Comparison of ENCODE assay signal across 25 mouse cellular contexts in genomic region chr7:6879512-6880164, GRCm38 (mm10).
DNase-seq lines count a peak whose midpoint lies in the region; ATAC-seq and TF ChIP-seq lines count a peak whose summit lies in the region.
"Had no signal": no experiment of that assay in that cellular context is flagged by ENCODE, and none has a peak within 500 bp of the region (broad histone marks: within the 10 kb centered on the region; RNA-seq: fewer than 3 reads in every experiment).

No protein-coding gene starts in this region.

- peaks cover 26% of the 10 kb centered on the region for H3K4me1 ChIP-seq in heart, embryonic 10.5 days
- peaks cover 3% of the 10 kb centered on the region; the same call in 1 of the 2 replicates for H3K4me1 ChIP-seq in heart, postnatal 0 days (ENCODE audit: control insufficient read depth, insufficient read depth)
- H3K4me1 ChIP-seq in lung, embryonic 15.5 days = no peaks in the 10 kb centered on the region
- H3K4me1 ChIP-seq in intestine, postnatal 0 days (replicated peaks; ENCODE audit: control insufficient read depth, insufficient read depth, low read length) = no peaks in the 10 kb centered on the region
- H3K4me1 ChIP-seq: forebrain, embryonic 13.5 days had no signal

- no peak overlapping the region for H3K9ac ChIP-seq in heart, postnatal 0 days (replicated peaks; ENCODE audit: low read depth, low read length)
- H3K9ac ChIP-seq in lung, embryonic 15.5 days = no peak overlapping the region
- H3K9ac ChIP-seq in intestine, postnatal 0 days (ENCODE audit: low read depth, low read length) = no peak overlapping the region
- H3K9ac ChIP-seq: forebrain, embryonic 13.5 days; liver, postnatal 0 days; midbrain, embryonic 15.5 days; neural tube, embryonic 13.5 days had no signal

- peak; percentile 66 for ATAC-seq in heart, postnatal 0 days (ENCODE audit: insufficient read depth, low read depth)
- ATAC-seq in lung, embryonic 15.5 days (ENCODE audit: borderline replicate concordance, extremely low read depth, low FRiP score, low TSS enrichment) = peak; percentile 53; the same call in 1 of the 2 replicates
- ATAC-seq in intestine, postnatal 0 days = peak; percentile 63
- ATAC-seq: forebrain, embryonic 13.5 days; hindbrain, embryonic 16.5 days; liver, postnatal 0 days; midbrain, embryonic 15.5 days had no signal

- no peaks in the 10 kb centered on the region for H3K36me3 ChIP-seq in heart, embryonic 10.5 days
- no peaks in the 10 kb centered on the region for H3K36me3 ChIP-seq in heart, postnatal 0 days (replicated peaks; ENCODE audit: control insufficient read depth, insufficient read depth, low read length)
- H3K36me3 ChIP-seq in lung, embryonic 15.5 days = no peaks in the 10 kb centered on the region
- H3K36me3 ChIP-seq in intestine, postnatal 0 days (ENCODE audit: control insufficient read depth, insufficient read depth) = no peaks in the 10 kb centered on the region
- H3K36me3 ChIP-seq: hindbrain, embryonic 10.5 days; midbrain, embryonic 15.5 days; neural tube, embryonic 13.5 days had no signal

- no peaks in the 10 kb centered on the region for H3K27me3 ChIP-seq in heart, embryonic 10.5 days (ENCODE audit: insufficient read depth, poor library complexity, severe bottlenecking)
- no peaks in the 10 kb centered on the region for H3K27me3 ChIP-seq in heart, postnatal 0 days (ENCODE audit: control insufficient read depth, insufficient read depth, low read length)
- no peaks in the 10 kb centered on the region for H3K27me3 ChIP-seq in lung, embryonic 15.5 days
- H3K27me3 ChIP-seq in intestine, postnatal 0 days (replicated peaks; ENCODE audit: control insufficient read depth, insufficient read depth, low read length) = no peaks in the 10 kb centered on the region
- H3K27me3 ChIP-seq: forebrain, embryonic 13.5 days; midbrain, embryonic 15.5 days; neural tube, embryonic 13.5 days had no signal

- no peak for TF ChIP-seq EP300 in heart, postnatal 0 days (IDR thresholded peaks at IDR 0.05; ENCODE audit: low read depth)

- WGBS in heart, embryonic 10.5 days = 27% methylated on average over 11 of the region's 11 CpGs
- 24% methylated on average over 11 of the region's 11 CpGs for WGBS in heart, postnatal 0 days
- 54% methylated on average over 11 of the region's 11 CpGs for WGBS in lung, embryonic 15.5 days
- 52% methylated on average over 11 of the region's 11 CpGs for WGBS in intestine, postnatal 0 days

- H3K4me2 ChIP-seq in heart, postnatal 0 days (ENCODE audit: low read depth, low read length) = no peak overlapping the region
- H3K4me2 ChIP-seq in lung, embryonic 15.5 days = no peak overlapping the region
- no peak overlapping the region for H3K4me2 ChIP-seq in intestine, postnatal 0 days (replicated peaks; ENCODE audit: low read depth)
- H3K4me2 ChIP-seq: forebrain, embryonic 13.5 days; midbrain, embryonic 15.5 days; neural tube, embryonic 13.5 days had no signal

- no peaks in the 10 kb centered on the region for H3K9me3 ChIP-seq in heart, embryonic 10.5 days
- no peaks in the 10 kb centered on the region for H3K9me3 ChIP-seq in heart, postnatal 0 days (replicated peaks; ENCODE audit: control insufficient read depth, low read length)
- no peaks in the 10 kb centered on the region for H3K9me3 ChIP-seq in lung, embryonic 15.5 days
- no peaks in the 10 kb centered on the region for H3K9me3 ChIP-seq in intestine, postnatal 0 days (ENCODE audit: control insufficient read depth)
- H3K9me3 ChIP-seq: forebrain, embryonic 13.5 days; hindbrain, embryonic 10.5 days; midbrain, embryonic 15.5 days; neural tube, embryonic 13.5 days had no signal

- peak; percentile 87 for DNase-seq in heart, embryonic 10.5 days (ENCODE audit: low spot score)
- DNase-seq in heart, adult 8-10 months (ENCODE audit: low spot score) = no peak
- DNase-seq in heart, postnatal 0 days (ENCODE audit: low spot score) = peak; percentile 40
- no peak for DNase-seq in heart, postnatal 4 days
- no peak for DNase-seq in lung, adult 18-20 months
- no peak for DNase-seq in thymus, postnatal 0 days (ENCODE audit: low spot score)
- DNase-seq: adrenal gland, postnatal 25 days; cerebellum, adult 8-10 months; cerebellum, postnatal 36 days; kidney, adult 18-20 months; kidney, postnatal 14 days; left cerebral cortex, postnatal 4 days; liver; liver, postnatal 0 days; retina, postnatal 1 day; right cerebral cortex, postnatal 25 days; spleen, adult 18-20 months had no signal

- H3K4me3 ChIP-seq in heart, embryonic 10.5 days = no peak overlapping the region
- H3K4me3 ChIP-seq in heart, postnatal 0 days (ENCODE audit: low read depth, low read length) = no peak overlapping the region
- H3K4me3 ChIP-seq in lung, embryonic 15.5 days = no peak overlapping the region
- H3K4me3 ChIP-seq in intestine, postnatal 0 days (ENCODE audit: low read depth, low read length) = no peak overlapping the region
- H3K4me3 ChIP-seq: forebrain, embryonic 13.5 days; hindbrain, embryonic 10.5 days; midbrain, embryonic 15.5 days; myocyte; neural tube, embryonic 13.5 days had no signal

- no peak for TF ChIP-seq CTCF in heart, postnatal 0 days (IDR thresholded peaks at IDR 0.05; ENCODE audit: low read depth)
- no peak for TF ChIP-seq CTCF in intestine, postnatal 0 days (IDR thresholded peaks at IDR 0.05; ENCODE audit: low read depth)

- H3K27ac ChIP-seq in heart, embryonic 10.5 days = peak overlapping the region; percentile 38
- no peak overlapping the region for H3K27ac ChIP-seq in heart, postnatal 0 days (ENCODE audit: low read depth)
- no peak overlapping the region for H3K27ac ChIP-seq in lung, embryonic 15.5 days
- H3K27ac ChIP-seq in intestine, postnatal 0 days (ENCODE audit: low read depth, low read length) = no peak overlapping the region
- H3K27ac ChIP-seq: forebrain, embryonic 13.5 days; hindbrain, embryonic 10.5 days; midbrain, embryonic 15.5 days; neural tube, embryonic 13.5 days had no signal

Comparison
In these comparisons a context has a peak if more than half of its experiments do, and no peak if none do; other contexts are left out.
1. DNase-seq: peak in heart, embryonic 10.5 days (single experiment) and heart, postnatal 0 days (single experiment); none in heart, adult 8-10 months (single experiment), heart, postnatal 4 days (single experiment), lung, adult 18-20 months (0 of 2) and thymus, postnatal 0 days (single experiment).
2. Peak in every context shown above with its lines, with median percentiles within 50 percentile points of each other: ATAC-seq.